Mouse (Mus musculus): ENCODE results near the gene Crabp2. TPM values are rescaled to one million over a fixed set of nuclear protein-coding genes. Genes with fewer than 3 reads are reported as not detected.

Gene Crabp2
- total RNA-seq, 2 experiments from 2014 or later: 1.2 TPM; not detected in 1

DNA sequence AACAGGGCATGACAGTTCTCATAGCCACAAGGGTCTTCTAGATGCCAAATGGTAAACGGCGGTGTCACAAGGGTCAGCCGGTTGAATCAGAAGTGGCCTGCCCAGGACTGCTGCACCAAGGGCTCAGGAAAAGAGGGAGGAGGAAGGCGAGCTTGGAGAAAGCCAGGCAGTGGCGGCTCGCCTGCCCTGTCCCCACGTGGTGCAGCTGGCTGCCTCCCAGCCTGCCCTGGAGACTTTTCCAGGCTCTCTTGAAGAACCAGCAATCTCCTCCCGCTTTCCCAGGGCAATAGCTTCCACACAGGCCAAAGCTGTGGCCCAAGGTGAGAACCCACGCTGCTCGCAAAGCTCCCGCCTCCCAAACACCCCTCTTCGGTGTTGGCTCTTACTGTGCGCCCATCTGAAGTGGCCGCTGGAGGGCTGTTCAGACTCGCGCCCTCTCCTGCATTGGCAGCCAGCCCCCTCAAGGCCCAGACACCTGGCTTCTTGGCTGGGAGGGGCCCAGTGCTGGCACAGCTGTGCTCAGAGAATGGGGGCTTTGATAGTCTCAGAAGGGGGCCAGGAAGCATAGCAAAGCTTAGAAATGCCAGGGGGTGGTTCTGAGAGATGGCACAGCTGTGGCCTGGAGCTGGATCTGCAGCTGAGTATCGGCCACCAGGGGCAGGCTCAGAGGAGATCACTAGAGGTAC, 54.0 kb downstream of the Crabp2 start:
- ATAC-seq (replicated peaks; ENCODE audit: low FRiP score, low TSS enrichment, poor library complexity, severe bottlenecking): no peak

Other genes with a start within 250 kb of the Crabp2 start
- gene Lrrc71, start 200.0 kb upstream of the Crabp2 start, total RNA-seq (2014; fragmentation: Nextera tagmentation): not detected in 2 replicates
- gene Lrrc71, start 200.0 kb upstream of the Crabp2 start, total RNA-seq (2017): 0.23 TPM in 1 of 2 replicates, not detected in the other
- not detected in 2 replicates for gene Ntrk1, start 153.5 kb upstream of the Crabp2 start, total RNA-seq (2014; fragmentation: Nextera tagmentation)
- gene Ntrk1, start 153.5 kb upstream of the Crabp2 start, total RNA-seq (2017): not detected in 2 replicates
- gene Insrr, start 151.7 kb upstream of the Crabp2 start, total RNA-seq (2014; fragmentation: Nextera tagmentation): not detected in 2 replicates
- gene Insrr, start 151.7 kb upstream of the Crabp2 start, total RNA-seq (2017): 0.15 TPM in 1 of 2 replicates, not detected in the other
- 3.3 and 15.3 TPM in 2 replicates for gene Pear1, start 124.4 kb upstream of the Crabp2 start, total RNA-seq (2014; fragmentation: Nextera tagmentation)
- gene Pear1, start 124.4 kb upstream of the Crabp2 start, total RNA-seq (2017): 3.2 and 4.3 TPM in 2 replicates
- 0.74 and 2.2 TPM in 2 replicates for gene Sh2d2a, start 101.9 kb upstream of the Crabp2 start, total RNA-seq (2014; fragmentation: Nextera tagmentation)
- gene Sh2d2a, start 101.9 kb upstream of the Crabp2 start, total RNA-seq (2017): 5.2 TPM in 1 of 2 replicates, not detected in the other
- gene Prcc, start 63.1 kb upstream of the Crabp2 start, total RNA-seq (2014; fragmentation: Nextera tagmentation): 39.9 and 52.2 TPM in 2 replicates
- gene Prcc, start 63.1 kb upstream of the Crabp2 start, total RNA-seq (2017): 30.1 and 48.5 TPM in 2 replicates
- gene Hdgf, start 42.3 kb upstream of the Crabp2 start, total RNA-seq (2014; fragmentation: Nextera tagmentation): 676 and 813 TPM in 2 replicates
- 908 and 1,020 TPM in 2 replicates for gene Hdgf, start 42.3 kb upstream of the Crabp2 start, total RNA-seq (2017)
- gene Mrpl24, start 29.2 kb upstream of the Crabp2 start, total RNA-seq (2014; fragmentation: Nextera tagmentation): 147 and 201 TPM in 2 replicates
- 116 and 118 TPM in 2 replicates for gene Mrpl24, start 29.2 kb upstream of the Crabp2 start, total RNA-seq (2017)
- gene Isg20l2, start 18.4 kb upstream of the Crabp2 start, total RNA-seq (2014; fragmentation: Nextera tagmentation): 65.1 and 78.0 TPM in 2 replicates
- gene Isg20l2, start 18.4 kb upstream of the Crabp2 start, total RNA-seq (2017): 60.4 and 61.7 TPM in 2 replicates
- gene Rrnad1, start 17.9 kb upstream of the Crabp2 start, total RNA-seq (2014; fragmentation: Nextera tagmentation): 26.9 and 34.3 TPM in 2 replicates
- gene Rrnad1, start 17.9 kb upstream of the Crabp2 start, total RNA-seq (2017): 4.1 and 10.0 TPM in 2 replicates
- not detected in 2 replicates for gene Nes, start 22.4 kb downstream of the Crabp2 start, total RNA-seq (2014; fragmentation: Nextera tagmentation)
- gene Nes, start 22.4 kb downstream of the Crabp2 start, total RNA-seq (2017): 0.84 TPM in 1 of 2 replicates, not detected in the other
- not detected in 2 replicates for gene Bcan, start 51.6 kb downstream of the Crabp2 start, total RNA-seq (2014; fragmentation: Nextera tagmentation)
- not detected in 2 replicates for gene Bcan, start 51.6 kb downstream of the Crabp2 start, total RNA-seq (2017)
- not detected in 2 replicates for gene Hapln2, start 78.9 kb downstream of the Crabp2 start, total RNA-seq (2014; fragmentation: Nextera tagmentation)
- gene Hapln2, start 78.9 kb downstream of the Crabp2 start, total RNA-seq (2017): not detected in 2 replicates
- 48.6 and 79.2 TPM in 2 replicates for gene Gpatch4, start 94.4 kb downstream of the Crabp2 start, total RNA-seq (2014; fragmentation: Nextera tagmentation)
- 81.0 and 81.9 TPM in 2 replicates for gene Gpatch4, start 94.4 kb downstream of the Crabp2 start, total RNA-seq (2017)
- gene Naxe, start 109.8 kb downstream of the Crabp2 start, total RNA-seq (2014; fragmentation: Nextera tagmentation): 36.8 and 68.7 TPM in 2 replicates
- 21.8 and 25.8 TPM in 2 replicates for gene Naxe, start 109.8 kb downstream of the Crabp2 start, total RNA-seq (2017)
- gene Ttc24, start 129.6 kb downstream of the Crabp2 start, total RNA-seq (2014; fragmentation: Nextera tagmentation): not detected in 2 replicates
- not detected in 2 replicates for gene Ttc24, start 129.6 kb downstream of the Crabp2 start, total RNA-seq (2017)
- gene Iqgap3, start 133.3 kb downstream of the Crabp2 start, total RNA-seq (2014; fragmentation: Nextera tagmentation): 9.7 and 16.0 TPM in 2 replicates
- 6.6 and 15.2 TPM in 2 replicates for gene Iqgap3, start 133.3 kb downstream of the Crabp2 start, total RNA-seq (2017)
- gene Mef2d, start 193.7 kb downstream of the Crabp2 start, total RNA-seq (2014; fragmentation: Nextera tagmentation): 91.9 and 97.4 TPM in 2 replicates
- 19.7 and 50.5 TPM in 2 replicates for gene Mef2d, start 193.7 kb downstream of the Crabp2 start, total RNA-seq (2017)